Mouse (Mus musculus) ovary, postnatal 14 days (tissue): ENCODE measurements around the gene Ankrd33.

ENCODE experiments used
- DNase-seq: peaks from one replicate; pipeline ENCODE4 v3.0.0; 2022; ENCODE audit warnings: low spot score

Gene Ankrd33

DNA sequence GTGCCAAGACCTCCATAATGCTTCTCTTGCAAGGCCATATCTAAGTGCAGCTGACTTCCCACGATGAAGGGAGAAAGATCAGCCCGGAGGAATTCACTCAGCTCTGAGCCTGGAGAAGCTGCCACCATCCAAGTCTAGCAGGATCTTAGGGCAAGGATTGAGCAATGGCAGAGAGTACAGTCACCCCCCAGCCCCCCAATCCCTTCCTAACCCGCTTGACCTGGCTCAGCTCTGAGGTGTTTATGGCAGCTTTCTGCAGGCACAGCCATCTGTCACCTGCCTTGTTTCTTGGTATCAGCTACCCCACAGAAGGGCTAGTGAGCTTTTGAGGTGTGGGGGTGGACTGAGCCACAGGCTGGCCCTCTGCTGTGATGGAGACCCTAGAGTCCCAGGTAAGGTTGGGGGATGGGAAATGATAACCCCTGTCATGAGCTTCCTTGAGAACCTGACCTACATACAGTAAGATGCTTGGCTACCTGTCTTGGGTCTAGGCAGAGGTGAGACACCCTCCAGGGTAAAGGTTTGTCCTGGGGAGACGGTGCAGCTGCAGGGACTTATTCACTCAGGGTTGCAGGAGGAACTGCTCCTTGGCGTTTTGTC lies at the start of gene Ankrd33:
TSS of gene Ankrd33 (plus strand) at position 245 of the 600 bp plus-strand sequence.
- DNase-seq = no peak

DNA sequence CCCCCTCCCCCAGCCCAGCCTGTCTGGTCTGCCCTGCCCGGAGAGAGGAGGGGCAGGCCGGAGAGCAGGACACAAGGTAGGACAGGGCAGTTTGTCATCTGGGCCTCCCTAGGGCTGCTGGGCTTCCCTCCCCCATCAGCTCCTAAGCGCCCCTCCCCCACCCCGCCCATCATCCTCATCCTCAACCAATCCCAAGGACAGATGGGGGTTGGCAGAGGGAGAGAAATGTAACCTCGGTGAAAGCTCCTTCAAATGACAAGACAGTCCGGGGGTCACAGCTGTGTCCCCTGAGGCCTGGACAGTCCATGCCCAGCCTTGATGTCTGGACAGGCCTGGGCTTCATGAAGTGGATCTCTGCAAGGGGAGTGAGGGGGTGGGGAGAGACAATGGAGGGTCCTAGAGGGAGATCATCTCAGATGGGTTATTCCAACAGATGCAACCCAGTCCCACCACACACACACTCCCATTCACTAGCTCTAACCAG lies 49.1 kb upstream of the Ankrd33 start:
- no peak for DNase-seq

DNA sequence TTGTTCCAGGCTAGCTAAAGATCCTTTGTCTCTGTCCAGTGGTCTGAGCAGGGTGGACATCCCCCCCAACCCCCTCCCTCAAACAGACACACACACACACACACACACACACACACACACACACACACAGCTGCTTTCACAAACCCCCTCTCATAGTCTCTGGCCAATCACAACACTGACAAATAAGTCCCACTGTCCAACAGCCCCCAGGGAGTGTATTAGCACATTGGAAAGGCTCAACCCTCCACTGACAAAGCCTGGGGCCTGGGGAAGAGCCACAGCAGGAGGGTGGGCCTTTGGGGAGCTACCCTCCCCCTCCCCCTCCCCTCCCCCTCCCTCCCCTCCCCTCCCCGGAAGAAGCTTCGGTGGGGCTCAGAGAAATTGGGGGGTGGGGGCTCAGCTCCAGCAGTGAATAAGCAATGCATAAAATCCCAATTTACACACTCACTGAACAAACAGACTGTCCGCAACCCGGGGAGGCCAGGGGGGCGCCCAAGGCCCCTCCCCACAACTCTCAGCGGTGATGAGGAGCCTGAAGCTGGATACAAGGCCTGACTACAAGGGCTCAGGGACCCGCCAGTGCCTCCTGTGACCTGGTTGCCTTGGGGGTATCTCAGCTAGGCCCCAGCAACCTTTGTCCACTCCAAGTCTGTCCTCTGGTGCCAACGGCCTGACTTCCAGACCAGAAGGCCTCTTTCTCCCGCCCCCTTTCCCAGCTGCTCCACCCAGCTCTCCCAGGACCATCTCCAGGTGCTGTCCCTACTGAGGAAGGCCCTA lies 48.4 kb upstream of the Ankrd33 start:
- no peak for DNase-seq

DNA sequence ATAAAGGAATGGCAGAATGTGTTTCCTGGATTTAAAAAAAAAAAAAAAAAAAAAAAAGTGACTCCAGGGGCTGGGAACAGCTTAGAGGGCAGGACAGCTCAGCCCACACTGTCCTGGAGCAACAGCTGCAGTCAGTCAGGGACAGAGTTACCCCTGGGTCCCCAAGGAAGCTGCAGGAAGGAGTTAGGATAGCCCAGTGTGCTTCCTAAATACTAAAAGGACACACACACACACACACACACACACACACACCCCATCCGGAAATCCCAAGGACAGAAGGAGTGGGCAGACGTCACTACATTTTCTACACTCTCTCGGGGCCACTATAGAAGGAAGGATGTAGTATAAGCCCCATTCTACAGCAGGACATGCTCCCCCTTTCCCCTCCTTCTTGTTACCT lies 47.5 kb upstream of the Ankrd33 start:
- DNase-seq = no peak

DNA sequence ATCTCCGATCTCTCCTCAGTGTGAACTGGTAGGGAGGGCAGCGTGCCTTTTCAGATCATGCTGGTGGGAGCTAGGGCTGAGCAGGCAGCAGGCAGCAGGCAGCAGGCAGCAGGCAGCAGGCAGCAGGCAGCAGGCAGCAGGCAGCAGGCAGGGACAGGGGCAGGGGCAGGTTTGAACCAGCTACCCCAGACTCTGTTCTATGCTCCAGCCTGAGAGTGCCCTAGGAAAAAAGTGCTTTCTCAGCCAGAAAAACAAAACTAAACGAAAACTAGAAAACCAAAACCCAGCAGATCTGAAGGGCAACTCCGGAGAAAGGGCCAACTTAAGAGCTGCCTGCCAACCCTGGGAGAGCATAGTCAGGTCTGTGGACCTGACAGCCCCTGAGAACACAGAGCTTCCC lies 46.9 kb upstream of the Ankrd33 start:
- no peak for DNase-seq

DNA sequence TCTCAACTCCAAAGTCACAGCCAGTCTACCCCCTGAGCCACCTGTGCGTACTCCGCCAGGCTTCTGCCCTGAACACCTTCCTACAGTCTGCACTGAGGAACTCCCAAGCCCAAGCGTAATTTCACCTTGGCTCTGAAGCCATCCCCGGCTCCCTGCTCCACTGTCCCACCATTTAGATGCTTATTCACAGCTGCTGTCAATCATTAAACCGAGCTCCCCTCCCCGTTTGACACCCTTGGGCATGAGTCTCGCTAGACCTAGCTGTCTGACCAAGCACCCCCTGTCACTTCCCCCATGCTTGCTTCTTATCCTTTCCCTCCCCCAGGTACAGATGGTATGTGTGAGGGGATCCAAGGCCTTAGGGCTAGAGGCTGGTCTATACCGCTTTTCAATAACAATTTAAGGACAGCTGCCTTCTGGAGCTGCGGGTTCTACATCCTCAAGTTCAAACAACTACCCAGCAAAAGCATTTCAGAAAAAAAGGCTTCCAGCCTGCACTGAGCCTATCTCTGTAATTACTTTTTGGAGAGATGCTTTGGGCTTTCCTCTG lies 45.8 kb upstream of the Ankrd33 start:
- DNase-seq = no peak

DNA sequence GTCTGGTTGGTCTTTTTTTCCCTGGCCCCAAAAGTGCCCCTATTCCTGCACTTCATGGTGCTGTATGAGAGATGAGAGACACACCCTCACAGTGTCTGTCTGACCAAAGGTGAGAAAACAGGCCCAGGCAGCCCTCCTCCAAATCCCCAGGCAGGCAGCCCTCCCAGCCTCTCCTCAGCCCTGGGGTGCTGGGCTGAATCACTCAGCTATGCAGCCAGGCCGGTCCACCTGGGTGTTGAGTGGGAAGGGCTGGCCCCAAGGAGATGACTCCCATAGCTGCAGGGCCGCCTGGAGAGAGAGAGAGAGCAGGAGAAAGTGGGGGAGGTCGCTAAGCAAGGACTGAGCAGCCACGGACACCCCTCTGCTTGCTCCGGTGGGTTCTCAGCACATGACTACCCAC lies 44.8 kb upstream of the Ankrd33 start:
- DNase-seq = no peak

DNA sequence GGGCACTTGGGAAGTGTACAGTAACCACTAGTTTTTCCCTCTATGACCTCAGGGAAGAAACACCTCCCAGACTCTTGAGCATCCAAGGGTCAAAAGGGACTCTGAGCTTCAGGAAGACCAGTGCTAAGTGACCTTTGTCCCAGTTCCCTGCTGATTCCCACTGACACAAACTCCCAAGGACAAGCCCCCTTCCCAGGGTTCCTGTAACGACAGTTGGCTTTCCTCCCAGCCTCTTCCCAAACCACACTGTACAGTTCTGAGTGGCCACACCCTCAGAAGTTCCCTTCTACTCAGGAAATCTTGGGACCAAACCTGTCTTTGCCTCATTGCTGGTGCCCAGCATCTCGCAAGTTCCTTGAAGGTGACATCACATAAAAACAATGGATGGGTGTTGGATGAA lies 42.8 kb upstream of the Ankrd33 start:
- no peak for DNase-seq

DNA sequence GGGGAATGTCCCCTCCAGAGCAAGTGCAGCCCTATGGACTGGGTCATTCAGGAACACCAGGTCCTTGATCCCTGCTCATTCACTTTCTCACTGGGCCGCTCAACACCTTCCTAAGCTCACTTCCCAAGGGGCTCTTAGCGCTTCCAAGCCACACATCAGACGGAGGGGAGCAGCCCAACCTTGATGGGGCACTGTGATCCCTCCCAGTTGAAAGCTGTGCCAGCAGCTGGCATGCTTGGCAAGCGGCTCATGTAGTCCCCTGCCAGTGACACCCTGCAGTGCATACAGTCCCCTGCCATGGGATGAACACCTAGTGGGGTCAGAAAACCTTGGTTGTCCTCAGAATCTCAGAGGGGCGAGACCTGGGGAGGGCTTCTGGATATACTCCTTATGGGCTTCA lies 41.5 kb upstream of the Ankrd33 start:
- DNase-seq = no peak

DNA sequence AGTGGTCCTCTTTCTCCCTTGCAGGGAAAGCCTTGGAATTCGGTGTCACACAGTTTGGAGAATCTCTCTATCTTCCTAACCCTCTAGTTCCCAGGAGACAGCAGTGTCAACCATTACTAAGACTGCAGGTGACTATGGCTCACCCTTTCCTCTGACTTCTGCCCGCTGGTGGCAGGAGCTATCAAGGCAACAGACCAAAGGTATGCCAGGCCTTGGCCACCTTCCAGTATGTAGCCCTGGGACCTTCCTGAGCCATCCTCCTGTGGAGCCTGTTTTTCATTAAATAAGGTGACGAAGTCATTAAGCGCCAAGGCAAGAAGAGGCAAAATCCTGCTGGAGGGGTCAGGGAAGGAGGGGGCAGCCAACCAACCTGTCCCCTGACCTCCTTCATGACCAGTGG lies 40.4 kb upstream of the Ankrd33 start:
- DNase-seq = no peak

DNA sequence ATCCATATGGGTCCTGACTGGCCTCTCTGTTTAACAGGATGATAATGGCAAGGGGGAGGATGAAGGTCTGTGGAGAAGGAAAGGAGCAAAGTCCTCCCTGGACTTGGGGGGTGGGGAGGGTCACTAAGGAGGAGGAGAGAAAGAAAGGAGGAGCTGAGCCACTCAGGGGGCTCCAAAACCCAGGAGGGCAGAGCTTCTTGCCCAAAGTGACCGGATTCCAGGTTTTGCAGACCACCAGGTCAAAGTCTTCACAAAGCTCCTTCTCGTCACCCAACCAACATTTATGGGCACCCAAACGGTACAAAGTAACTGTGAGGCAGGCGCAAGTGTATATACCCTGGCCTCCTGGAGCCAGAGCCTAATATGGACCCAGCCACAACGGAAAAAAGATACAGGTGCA lies 39.9 kb upstream of the Ankrd33 start:
- no peak for DNase-seq

DNA sequence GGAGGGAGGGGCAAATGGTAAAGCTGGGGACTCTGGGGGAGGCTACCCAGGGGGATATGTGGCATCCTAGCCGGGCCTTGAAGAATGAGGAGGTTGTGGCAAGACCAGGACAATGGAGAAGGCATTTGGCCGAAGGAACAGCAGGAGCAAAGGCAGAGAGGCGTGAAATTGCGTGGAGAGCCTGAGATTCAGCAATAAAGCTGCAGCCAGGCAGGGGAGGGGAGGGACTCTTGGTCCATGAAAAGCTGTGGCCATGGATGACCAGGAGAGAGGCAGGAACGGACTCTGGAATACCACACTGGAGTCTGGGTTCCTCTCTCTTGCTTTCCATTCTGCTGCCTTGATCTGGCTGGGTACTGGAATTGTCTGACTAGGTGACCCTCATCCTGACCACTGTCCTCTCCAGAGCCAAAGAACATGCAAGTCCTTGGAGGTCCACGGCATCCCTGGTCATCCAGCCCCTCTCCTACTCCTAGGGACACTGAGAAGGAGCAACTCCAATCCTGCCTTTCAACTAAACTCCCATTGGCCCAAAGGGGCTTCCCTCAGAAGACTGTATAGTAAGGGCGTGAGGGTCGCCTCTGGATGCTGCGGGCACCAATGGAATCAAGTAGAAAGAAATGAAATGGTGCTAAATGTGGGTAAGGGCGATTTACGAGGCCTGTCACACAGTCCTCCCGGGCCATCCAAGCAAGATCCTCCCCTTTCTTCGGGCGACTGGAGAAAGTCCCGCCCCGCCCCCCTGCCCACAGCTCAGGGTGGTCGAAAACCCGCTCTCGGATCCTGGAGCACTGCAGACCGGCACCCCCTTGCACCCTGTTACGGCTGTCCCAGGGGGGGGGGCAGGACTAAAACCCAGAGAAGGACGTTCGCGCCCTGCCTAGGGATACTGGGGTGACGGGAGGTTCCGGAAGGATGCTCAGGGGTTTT lies 39.2 kb upstream of the Ankrd33 start:
- no peak for DNase-seq

DNA sequence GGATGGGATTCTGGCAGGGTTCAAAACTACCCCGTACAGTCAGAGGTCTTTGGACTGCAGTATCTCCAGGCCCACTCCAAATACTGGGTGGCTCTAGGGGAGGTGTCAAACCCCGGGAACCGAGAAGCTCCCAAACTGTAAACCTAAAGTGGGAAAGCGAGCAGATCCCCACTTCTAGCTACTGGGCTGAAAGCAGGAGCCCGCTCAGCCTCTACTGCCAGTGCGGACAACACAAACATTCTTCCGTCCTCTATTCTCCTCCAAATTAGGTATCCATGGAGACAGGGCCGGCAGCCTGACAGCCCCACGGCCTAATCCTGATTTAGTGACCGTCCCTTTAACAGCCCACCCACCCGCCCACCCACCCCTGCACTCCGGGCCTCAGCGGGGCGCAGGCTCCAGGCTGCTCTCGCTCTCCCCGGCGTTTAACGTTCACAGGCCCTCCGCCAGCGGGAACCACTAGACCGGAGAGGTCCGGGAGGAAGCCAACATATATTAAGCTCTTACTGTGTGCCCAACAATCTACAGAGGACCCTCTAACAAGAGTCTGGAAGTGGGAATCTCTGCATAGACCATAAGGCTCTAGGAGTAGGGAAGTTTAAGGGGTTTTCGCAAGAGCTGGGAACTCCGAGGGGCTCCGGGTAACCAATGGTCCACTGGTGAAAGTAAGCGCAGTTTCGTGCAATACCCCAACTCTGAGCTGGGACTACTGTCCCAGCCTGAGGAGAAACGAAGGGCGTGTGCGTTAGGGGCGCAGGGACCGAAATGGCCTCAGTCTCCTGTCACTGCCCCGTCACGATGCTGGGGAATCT lies 38.3 kb upstream of the Ankrd33 start:
- no peak for DNase-seq

DNA sequence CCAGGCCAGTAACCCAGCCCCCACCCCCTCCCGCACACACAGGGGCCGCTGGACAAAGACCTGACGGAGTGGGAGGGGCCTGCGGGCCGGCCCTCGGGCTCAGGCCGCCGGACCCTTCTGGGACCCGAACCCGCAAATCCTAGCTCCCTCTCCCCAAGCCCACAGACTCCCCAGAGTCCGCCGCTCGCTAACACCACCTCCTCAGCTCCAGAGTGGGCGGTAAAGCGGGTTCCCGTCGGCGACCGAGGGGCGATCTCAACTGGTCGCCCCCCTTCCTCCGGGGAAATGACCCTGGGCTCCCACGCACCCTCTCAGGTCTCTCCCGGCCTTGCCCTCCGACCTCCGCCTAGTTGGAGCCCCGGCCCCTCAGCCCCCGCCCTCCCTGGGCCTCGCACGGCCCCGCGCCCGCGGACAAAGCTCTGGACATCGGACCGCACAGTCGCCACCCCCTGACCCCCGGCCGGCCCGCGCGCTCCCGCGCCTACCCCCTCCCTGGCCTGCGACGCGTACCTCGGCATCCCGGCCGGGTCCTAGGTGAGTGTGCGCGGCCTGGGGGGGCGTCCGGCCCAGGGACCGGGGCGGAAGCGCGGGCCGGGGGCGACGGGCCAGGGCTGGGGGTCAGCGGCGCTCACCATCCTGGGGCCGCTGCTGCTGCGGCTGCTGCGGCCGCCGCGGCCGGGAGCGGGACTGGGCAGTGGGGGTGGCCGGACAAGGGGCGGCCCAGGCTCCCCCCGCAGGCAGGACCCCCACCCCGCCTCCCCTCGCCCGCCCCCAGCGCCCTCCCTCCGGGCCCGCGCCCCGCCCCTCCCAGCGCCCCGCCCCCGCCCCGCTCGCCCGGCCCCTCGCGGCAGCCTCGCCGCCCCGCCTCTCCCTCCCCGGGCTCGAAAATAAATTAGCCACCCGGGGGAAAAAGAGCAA lies 37.5 kb upstream of the Ankrd33 start, which contains the start of gene Fignl2:
TSS of gene Fignl2 (minus strand) at position 755 of the 918 bp plus-strand sequence.
- peak; percentile 36 for DNase-seq

DNA sequence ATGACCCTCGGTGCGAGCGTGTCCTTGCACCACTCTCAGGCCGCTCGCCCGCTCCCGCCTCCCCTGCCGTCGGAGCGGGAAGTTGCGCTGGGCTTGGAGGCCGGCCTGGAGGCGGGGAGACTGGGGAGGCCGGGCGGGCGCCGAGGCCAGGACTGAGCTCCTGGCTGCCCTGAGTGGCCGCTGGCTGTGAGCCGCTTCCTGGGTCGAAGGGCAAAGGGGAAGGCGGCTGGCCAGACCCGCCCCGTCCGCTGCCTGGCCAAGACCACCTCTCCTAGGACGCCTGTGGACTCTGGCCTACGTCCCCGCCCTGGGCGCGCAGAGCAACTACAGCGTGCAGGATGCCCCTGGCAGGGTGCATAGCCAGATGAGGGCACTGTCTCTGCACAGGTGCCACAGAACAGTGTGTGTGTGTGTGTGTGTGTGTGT lies 36.8 kb upstream of the Ankrd33 start:
- peak; percentile 86 for DNase-seq

DNA sequence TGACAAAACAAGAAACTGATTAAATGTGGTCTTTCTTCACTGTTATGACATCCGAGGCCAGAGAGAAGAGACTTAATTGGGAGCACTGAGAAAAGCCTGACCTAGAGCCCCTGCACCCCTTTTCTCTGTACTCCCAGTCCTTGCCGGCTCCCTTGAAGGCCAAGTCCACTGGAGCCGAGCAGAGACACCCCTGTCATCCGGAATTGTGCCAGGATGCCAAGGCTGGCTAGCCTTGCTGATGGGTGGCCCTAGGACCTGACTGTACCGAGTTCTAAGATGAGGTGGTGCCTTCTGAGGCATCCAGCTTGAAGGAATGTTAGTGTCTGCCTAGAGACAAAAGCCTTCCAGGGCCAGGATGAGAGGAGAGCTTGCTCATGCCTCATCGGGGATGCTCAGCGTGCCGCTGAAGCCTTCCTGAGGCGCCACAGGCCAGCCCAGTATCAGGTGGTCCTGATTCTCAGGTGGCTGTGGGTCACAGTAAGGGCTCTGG lies 35.5 kb upstream of the Ankrd33 start:
- DNase-seq = no peak

DNA sequence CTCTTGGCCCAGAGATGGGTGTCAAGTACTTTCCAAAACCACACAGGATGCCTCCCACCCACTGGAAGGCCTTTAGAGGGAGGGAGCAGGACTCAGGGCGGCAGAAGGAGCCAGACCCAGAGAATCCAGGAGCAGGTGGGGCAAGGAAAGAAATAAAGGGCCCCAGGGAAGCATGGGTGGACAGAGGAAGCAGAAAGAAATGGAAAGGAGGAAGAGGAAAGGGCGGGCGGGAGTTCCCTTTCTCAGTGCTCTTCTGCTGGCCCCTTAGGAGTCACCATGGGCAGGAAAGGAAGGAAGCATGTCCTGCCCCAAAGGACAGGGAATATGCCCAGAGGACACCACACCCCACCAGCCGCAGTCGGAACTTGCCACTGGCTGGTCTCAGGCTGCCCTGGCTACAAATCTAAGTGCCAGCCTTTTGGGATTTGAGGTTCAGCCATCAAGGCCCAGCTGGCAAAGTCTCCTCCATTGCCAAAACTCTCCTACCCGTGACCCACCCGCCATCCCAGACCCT lies 34.5 kb upstream of the Ankrd33 start:
- no peak for DNase-seq

DNA sequence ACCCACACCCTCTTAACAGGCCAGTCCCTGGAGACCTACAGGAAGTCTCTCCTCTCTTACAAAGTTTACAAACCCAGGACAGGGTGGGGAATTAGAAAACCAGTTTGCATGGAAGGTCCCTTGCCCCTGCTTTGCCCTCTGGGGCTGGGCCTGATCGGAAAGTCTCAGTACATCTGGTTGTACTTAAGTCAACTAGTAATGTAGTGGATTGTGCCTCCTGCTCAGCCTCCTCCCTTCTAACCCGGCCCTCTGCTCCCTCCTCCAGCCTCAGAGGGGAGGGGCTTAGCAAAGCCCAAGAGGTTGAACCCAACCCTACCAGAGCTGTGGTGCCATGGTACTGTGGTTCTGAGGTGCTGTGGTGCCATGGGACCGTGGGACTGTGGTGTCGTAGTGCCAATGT lies 33.3 kb upstream of the Ankrd33 start:
- no peak for DNase-seq

DNA sequence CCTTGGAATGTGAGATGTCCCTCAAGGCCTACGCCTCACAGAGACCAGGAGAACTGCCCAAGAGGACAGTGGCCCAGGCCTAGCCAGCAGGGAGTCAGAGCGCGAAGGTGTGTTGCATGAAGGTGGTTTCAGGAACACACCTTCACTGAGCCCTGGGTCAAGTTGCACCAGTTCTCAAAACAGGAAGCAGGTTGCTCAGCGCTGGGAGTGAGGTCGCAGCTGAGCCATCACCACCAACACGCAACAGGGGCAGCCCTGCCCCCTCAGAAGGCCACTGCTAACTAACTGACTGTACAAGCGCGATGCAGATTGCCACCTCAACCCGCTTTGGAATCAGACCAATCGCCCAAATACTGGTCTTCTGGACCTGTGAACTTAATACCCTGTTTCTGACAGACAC lies 31.1 kb upstream of the Ankrd33 start:
- DNase-seq = no peak

DNA sequence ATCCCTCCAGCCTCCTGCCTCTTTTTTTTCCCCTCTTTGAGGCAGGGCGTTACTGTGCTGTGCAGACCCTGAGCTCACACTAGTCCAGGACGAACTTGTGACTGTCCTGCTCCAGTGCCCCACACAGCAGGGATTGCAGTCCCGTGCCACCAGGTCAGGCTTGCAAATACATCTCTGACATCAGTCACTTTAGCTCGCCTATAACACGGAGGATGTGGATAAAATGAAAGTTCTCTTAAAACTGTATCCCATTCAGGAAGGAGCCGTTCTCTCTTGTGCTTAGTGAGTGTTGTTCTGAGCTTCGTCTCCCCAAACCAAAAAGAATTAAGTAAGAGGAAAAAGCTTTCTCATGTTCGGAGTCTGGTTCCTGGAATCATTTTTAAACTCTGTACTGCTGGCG lies 29.1 kb upstream of the Ankrd33 start:
- DNase-seq = no peak
